Comparison of ENCODE assay signal across 8 mouse cellular contexts in genomic region chr10:60193532-60194423, GRCm38 (mm10). TPM values are rescaled to one million over a fixed set of nuclear protein-coding genes. Genes with fewer than 3 reads are reported as not detected.
DNase-seq lines count a peak whose midpoint lies in the region; ATAC-seq and TF ChIP-seq lines count a peak whose summit lies in the region.

No protein-coding gene starts in this region.

- 12% methylated on average over 19 of the region's 19 CpGs for WGBS in heart, embryonic 11.5 days (ENCODE audit: insufficient replicate concordance)
- WGBS in hindbrain, embryonic 12.5 days, result 5% methylated on average over 18 of the region's 19 CpGs
- 8% methylated on average over 19 of the region's 19 CpGs for WGBS in stomach, embryonic 15.5 days

- no peaks in the 10 kb centered on the region for H3K36me3 ChIP-seq in heart, embryonic 11.5 days (ENCODE audit: control insufficient read depth, insufficient read depth, low read length)
- H3K36me3 ChIP-seq in ES-Bruce4 (ENCODE audit: control insufficient read depth, insufficient read depth, low read length, poor library complexity, severe bottlenecking), result no peaks in the 10 kb centered on the region
- H3K36me3 ChIP-seq in hindbrain, embryonic 12.5 days, result no peaks in the 10 kb centered on the region
- H3K36me3 ChIP-seq in stomach, embryonic 15.5 days, result no peaks in the 10 kb centered on the region

- peak; percentile 75 for ATAC-seq in heart, embryonic 11.5 days (replicated peaks; ENCODE audit: insufficient number of reproducible peaks, low FRiP score, low TSS enrichment)
- peak; percentile 92 for ATAC-seq in hindbrain, embryonic 12.5 days (ENCODE audit: low FRiP score)
- ATAC-seq in stomach, embryonic 15.5 days (ENCODE audit: insufficient read depth, low FRiP score, low read depth), result peak; percentile 88

- H3K9me3 ChIP-seq in heart, embryonic 11.5 days (replicated peaks; ENCODE audit: control insufficient read depth, low read length), result no peaks in the 10 kb centered on the region
- no peaks in the 10 kb centered on the region for H3K9me3 ChIP-seq in ES-Bruce4 (replicated peaks; ENCODE audit: control insufficient read depth, insufficient read depth, low read length, poor library complexity, severe bottlenecking)
- H3K9me3 ChIP-seq in hindbrain, embryonic 12.5 days (replicated peaks), result no peaks in the 10 kb centered on the region
- no peaks in the 10 kb centered on the region for H3K9me3 ChIP-seq in stomach, embryonic 15.5 days

- DNase-seq in heart, adult 9 months (ENCODE audit: low spot score in 2 of 2), result no peak
- peak; percentile 64 for DNase-seq in embryo, embryonic 11.5 days (ENCODE audit: low read depth, low spot score)
- DNase-seq in lung, postnatal 10 days, result peak; percentile 85
- no peak for DNase-seq in left cerebral cortex, postnatal 25 days (ENCODE audit: low spot score in 2 of 2)

- 0 out of 2 replicates have a peak overlapping the region, but pooled peaks have one; percentile 39 for H3K9ac ChIP-seq in heart, embryonic 11.5 days (ENCODE audit: low read depth, low read length)
- peak overlapping the region; percentile 41 for H3K9ac ChIP-seq in ES-Bruce4 (ENCODE audit: low read depth, poor library complexity, severe bottlenecking)
- H3K9ac ChIP-seq in hindbrain, embryonic 12.5 days, result no peak overlapping the region
- 0 out of 2 replicates have a peak overlapping the region, but pooled peaks have one; percentile 6 for H3K9ac ChIP-seq in stomach, embryonic 15.5 days

- peak; percentile 55; the same call in 1 of the 2 replicates for TF ChIP-seq EP300 in ES-Bruce4 (IDR thresholded peaks at IDR 0.05; ENCODE audit: insufficient read depth, low read depth, low read length)

- H3K27ac ChIP-seq in heart, embryonic 11.5 days (ENCODE audit: low read depth, low read length), result 0 out of 2 replicates have a peak overlapping the region, but pooled peaks have one; percentile 35
- peak overlapping the region; percentile 68 for H3K27ac ChIP-seq in ES-Bruce4 (ENCODE audit: insufficient read depth, low read length)
- peak overlapping the region; percentile 88 for H3K27ac ChIP-seq in hindbrain, embryonic 12.5 days
- H3K27ac ChIP-seq in stomach, embryonic 15.5 days, result peak overlapping the region; percentile 74

- intact Hi-C loops in left cerebral cortex, postnatal 25 days (cut with DNase I), result no loop called here

- TF ChIP-seq CTCF in ES-Bruce4 (IDR thresholded peaks at IDR 0.05; ENCODE audit: low read depth, low read length), result no peak

- H3K4me3 ChIP-seq in heart, embryonic 11.5 days (ENCODE audit: low read depth, low read length), result peak overlapping the region; percentile 18; the same call in 1 of the 2 replicates
- H3K4me3 ChIP-seq in ES-Bruce4 (ENCODE audit: low read depth, low read length), result peak overlapping the region; percentile 40
- no peak overlapping the region for H3K4me3 ChIP-seq in hindbrain, embryonic 12.5 days
- no peak overlapping the region for H3K4me3 ChIP-seq in stomach, embryonic 15.5 days (replicated peaks)

- peaks cover 18% of the 10 kb centered on the region for H3K4me1 ChIP-seq in heart, embryonic 11.5 days (ENCODE audit: control insufficient read depth, insufficient read depth, low read length)
- peaks cover 2% of the 10 kb centered on the region for H3K4me1 ChIP-seq in ES-Bruce4 (ENCODE audit: control insufficient read depth, insufficient read depth, low read length)
- H3K4me1 ChIP-seq in hindbrain, embryonic 12.5 days, result peaks cover 45% of the 10 kb centered on the region
- peaks cover 35% of the 10 kb centered on the region for H3K4me1 ChIP-seq in stomach, embryonic 15.5 days

- peaks cover 19% of the 10 kb centered on the region for H3K27me3 ChIP-seq in heart, embryonic 11.5 days (ENCODE audit: control insufficient read depth, insufficient read depth, low read length)
- H3K27me3 ChIP-seq in ES-Bruce4 (ENCODE audit: control insufficient read depth, insufficient read depth, low read length, poor library complexity, severe bottlenecking), result no peaks in the 10 kb centered on the region
- peaks cover 7% of the 10 kb centered on the region for H3K27me3 ChIP-seq in hindbrain, embryonic 12.5 days
- H3K27me3 ChIP-seq in stomach, embryonic 15.5 days (replicated peaks), result no peaks in the 10 kb centered on the region

- peak overlapping the region; percentile 52 for H3K4me2 ChIP-seq in heart, embryonic 11.5 days
- H3K4me2 ChIP-seq in hindbrain, embryonic 12.5 days (replicated peaks), result peak overlapping the region; percentile 41
- peak overlapping the region; percentile 45 for H3K4me2 ChIP-seq in stomach, embryonic 15.5 days

- no peak for TF ChIP-seq POLR2A in ES-Bruce4 (IDR thresholded peaks at IDR 0.05; ENCODE audit: insufficient read depth, low read length)

RNA-seq across cellular contexts. Expression of gene Chst3, which starts 25.3 kb away (rescaled TPM):
- polyA plus RNA-seq in heart, embryonic 11.5 days (2014; fragmentation: Nextera tagmentation; extraction: Ambion mirVana), result 0.57 and 0.73 TPM in 2 replicates
- 0.43 and 0.55 TPM in 2 replicates for polyA plus RNA-seq in ES-Bruce4 (2011; ENCODE audit: insufficient read depth, insufficient read length, low read depth, missing spikeins)
- polyA plus RNA-seq in hindbrain, embryonic 12.5 days (2016; fragmentation: Nextera tagmentation; extraction: Ambion mirVana), result 3.2 and 3.7 TPM in 2 replicates
- polyA plus RNA-seq in stomach, embryonic 15.5 days (2015; fragmentation: Nextera tagmentation; extraction: Ambion mirVana), result 2.2 and 2.3 TPM in 2 replicates
- 1 to 10 TPM; 1.6 to 1.8 TPM for total RNA-seq in left cerebral cortex, postnatal 25 days (2021)

Comparison
In these comparisons a context has a peak if more than half of its experiments do, and no peak if none do; other contexts are left out.
1. H3K27ac ChIP-seq: peak in every context shown above with its lines; median percentile 88 in hindbrain, embryonic 12.5 days; 74 in stomach, embryonic 15.5 days; 68 in ES-Bruce4; 35 in heart, embryonic 11.5 days.
2. H3K4me3 ChIP-seq: peak in heart, embryonic 11.5 days (single experiment) and ES-Bruce4 (single experiment); none in hindbrain, embryonic 12.5 days (single experiment) and stomach, embryonic 15.5 days (single experiment).
3. DNase-seq: peak in embryo, embryonic 11.5 days (single experiment) and lung, postnatal 10 days (single experiment); none in heart, adult 9 months (0 of 2) and left cerebral cortex, postnatal 25 days (0 of 2).
4. Peak in every context shown above with its lines, with median percentiles within 50 percentile points of each other: ATAC-seq and H3K4me2 ChIP-seq.